Mouse (Mus musculus) lung, postnatal 36 days (tissue): ENCODE results near the gene Ptprg.
"Not testable (repeated sequence)": the region's sequence is repeated elsewhere in the genome, so short reads cannot be mapped to it uniquely, and the experiment has no call there.

Experiments
- DNase-seq: peaks from one replicate; pipeline ENCODE4 v3.0.0; 2022; ENCODE audit warnings: mixed read lengths

Gene Ptprg

GRCm38 (mm10) chr14:11758185-11758584 lies 204.9 kb downstream of the Ptprg start:
- DNase-seq: no peak

DNA sequence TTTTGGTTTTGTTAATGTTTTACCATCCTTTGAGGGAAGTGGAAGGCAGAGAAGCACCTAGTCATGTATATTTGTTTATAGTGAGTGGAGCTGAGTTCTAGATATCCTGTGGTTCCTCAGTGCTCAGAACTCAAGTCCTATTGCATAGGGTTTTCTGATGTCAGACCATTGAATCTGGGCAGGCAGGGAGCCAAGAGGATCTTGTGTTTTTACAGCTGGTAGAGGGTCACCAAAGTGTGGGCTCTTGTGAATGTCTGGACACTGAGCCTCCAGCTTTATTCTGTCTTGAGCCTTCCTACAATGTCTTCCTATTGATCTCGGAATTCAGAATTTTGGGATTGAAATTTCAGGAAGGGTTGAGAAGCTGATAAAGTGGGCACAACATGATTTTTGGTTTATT lies 206.0 kb downstream of the Ptprg start:
- no peak for DNase-seq

GRCm38 (mm10) chr14:11762995-11763394 lies 209.7 kb downstream of the Ptprg start:
- no peak for DNase-seq

DNA sequence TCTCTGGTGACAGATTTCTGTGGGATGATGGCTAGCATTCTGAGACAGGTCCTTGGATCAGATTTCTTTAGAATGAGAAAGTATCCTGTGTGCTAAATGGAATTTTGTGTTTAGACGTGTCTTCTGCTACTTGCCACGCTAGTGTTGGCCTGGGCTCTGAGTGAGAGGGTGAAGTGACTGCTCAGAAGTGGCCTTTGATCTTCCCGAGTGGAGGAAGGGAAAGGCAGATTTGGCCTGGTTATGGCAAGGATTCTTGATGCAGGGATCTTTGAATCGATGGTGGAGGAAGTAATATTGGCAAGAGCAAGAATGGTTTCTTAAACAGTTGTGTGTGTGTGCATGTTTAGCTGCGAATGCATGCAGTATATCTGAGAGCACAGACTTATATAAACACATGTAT lies 219.4 kb downstream of the Ptprg start:
- DNase-seq: no peak

- peak; percentile 15 for DNase-seq
Measured at GRCm38 (mm10) chr14:11774476-11775037, 221.2 kb downstream of the Ptprg start.

- DNase-seq: peak; percentile 82
Measured at GRCm38 (mm10) chr14:11775204-11775603, 221.9 kb downstream of the Ptprg start.

- DNase-seq: no peak
Measured at GRCm38 (mm10) chr14:11775951-11776495, 222.7 kb downstream of the Ptprg start.

DNA sequence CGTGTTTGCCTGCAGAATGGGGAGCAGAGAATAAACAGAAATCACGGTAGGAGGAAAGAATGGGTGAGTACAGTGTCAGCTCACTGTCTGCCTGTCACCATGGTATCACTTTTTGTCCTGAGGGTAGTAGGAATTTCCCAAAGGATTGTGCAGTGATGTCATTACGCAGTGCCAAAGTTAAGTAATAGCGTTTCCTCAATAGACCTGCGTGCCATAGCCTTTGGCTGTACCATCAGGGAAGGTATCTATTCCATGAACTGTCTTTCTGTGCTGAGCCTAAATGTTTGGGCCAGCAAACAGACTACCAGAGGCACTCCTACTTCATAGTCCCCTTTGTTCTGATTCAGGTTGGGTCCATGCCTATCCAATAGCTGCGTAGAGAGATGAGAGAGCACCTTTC lies 223.2 kb downstream of the Ptprg start:
- DNase-seq: no peak

- DNase-seq: no peak
Measured at GRCm38 (mm10) chr14:11791190-11791589, 237.9 kb downstream of the Ptprg start.

DNA sequence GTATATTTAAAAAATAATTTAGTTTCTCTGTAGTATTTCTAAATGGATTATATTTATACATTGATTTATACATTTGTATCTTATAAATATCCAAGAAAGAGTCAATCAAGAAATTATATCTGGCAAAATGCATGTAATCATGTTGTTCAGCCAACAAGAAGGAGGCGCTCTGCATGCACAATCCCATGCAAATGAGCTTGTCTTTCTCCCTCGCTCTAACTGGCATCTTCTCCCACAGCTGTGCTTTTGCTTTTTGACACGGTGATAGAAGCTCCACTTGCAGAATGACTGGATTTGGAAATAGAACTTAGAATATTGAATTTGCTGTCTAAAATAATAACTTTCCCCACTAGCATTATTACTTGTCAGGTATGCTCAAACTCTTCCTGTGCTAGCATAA lies 240.5 kb downstream of the Ptprg start:
- no peak for DNase-seq

- DNase-seq: peak; percentile 56
Measured at GRCm38 (mm10) chr14:11802355-11803035, 249.2 kb downstream of the Ptprg start.

- no peak for DNase-seq
Measured at GRCm38 (mm10) chr14:11806674-11807073, 253.3 kb downstream of the Ptprg start.

DNA sequence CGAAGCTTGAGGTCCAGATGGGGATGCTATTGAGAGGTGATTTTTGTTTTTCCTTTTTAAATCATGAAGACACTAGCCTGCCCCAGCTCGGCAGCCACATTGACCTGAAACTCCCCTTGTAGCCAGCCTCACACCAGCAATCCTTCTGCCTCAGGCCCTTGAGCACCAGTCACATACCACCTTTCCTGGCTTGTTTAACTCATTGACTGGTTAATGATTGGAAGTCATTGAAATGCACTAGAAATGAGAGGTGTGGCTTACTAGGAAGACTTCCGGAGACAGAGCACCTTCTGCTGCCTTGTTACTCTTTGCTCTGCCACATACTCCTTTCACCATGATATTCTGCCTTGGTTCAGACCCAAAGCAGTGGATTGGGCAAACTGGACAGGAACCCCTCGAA lies 254.1 kb downstream of the Ptprg start:
- no peak for DNase-seq

DNA sequence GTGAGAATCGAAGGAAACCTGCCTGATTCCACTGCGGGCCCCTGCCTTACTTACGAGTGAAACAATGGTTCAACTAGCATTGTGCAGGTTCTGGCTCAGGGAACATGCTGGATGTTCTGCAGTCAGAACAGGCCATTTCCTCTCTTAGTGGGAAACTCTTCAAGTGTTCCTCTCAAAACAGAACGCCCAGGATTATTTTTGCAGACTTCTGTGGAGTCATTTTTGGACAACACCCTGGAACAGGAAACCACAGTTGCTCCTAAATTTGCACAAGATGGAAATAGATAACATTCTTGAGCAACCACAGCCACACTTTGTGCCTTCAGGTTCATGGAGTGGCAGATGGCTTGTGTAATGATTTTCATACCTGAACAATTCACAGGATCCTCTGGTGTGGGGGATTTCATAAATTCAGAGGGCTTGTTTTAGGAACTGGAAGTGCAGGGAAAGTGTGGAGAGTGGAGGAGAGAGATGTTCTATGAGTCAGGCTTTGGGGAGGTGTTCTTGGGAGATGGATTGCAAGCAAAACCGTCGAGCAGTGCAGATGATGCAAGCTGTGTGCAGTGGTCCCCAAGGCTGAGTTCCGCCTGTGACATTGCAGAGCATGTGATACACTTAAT lies 257.9 kb downstream of the Ptprg start:
- peak; percentile 66 for DNase-seq

- DNase-seq: no peak
Measured at GRCm38 (mm10) chr14:11812291-11812690, 259.0 kb downstream of the Ptprg start.

DNA sequence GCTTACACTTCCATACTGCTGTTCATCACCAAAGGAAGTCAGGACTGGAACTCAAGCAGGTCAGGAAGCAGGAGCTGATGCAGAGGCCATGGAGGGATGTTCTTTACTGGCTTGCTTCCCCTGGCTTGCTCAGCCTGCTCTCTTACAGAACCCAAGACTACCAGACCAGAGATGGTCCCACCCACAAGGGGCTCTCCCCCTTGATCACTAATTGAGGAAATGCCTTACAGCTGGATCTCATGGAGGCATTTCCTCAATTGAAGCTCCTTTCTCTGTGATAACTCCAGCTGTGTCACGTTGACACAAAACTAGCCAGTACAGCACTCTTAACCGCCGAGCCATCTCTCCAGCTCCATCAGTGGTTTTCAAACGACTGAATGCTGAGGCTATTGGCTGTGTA lies 261.5 kb downstream of the Ptprg start:
- DNase-seq: not testable (repeated sequence)

- no peak for DNase-seq
Measured at GRCm38 (mm10) chr14:11817236-11817635, 263.9 kb downstream of the Ptprg start.

DNA sequence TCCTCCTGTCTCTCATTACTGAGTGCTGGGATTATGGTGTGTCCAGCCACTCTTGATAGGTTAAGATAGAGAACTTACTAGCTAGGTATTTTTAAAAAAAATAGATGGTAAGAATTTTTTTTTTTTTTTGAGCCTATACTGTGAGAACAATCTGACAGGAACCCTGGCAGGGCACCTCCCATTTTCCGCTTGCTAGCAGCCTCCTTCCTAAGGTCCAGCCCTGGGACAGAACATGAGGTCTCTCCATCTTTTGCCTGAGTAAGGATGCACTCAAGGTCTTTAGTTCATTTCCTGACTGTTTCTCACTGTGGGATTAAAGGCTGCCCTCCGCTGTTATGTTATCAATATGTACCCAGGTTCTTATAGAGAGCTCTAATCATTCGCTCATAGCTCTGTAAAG lies 264.7 kb downstream of the Ptprg start:
- no peak for DNase-seq

DNA sequence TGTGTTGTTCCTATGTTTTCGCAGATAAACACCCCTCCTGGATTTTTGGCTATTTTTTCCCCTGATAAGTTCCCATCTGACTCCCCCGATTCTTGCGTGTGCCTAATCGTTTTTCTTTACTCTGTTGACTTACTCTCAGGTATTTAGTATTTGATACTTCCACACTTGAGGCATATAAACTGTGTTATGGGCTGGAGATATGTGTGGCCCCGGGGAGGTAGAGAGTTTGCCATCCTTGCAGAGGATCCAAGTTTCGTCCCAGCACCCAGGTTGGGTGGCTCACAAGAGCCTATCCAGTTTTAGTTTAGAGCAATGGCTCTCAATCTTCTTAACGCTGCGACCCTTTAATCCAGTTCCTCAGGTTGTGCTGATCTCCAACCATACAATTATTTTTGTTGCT lies 265.4 kb downstream of the Ptprg start:
- DNase-seq: no peak

DNA sequence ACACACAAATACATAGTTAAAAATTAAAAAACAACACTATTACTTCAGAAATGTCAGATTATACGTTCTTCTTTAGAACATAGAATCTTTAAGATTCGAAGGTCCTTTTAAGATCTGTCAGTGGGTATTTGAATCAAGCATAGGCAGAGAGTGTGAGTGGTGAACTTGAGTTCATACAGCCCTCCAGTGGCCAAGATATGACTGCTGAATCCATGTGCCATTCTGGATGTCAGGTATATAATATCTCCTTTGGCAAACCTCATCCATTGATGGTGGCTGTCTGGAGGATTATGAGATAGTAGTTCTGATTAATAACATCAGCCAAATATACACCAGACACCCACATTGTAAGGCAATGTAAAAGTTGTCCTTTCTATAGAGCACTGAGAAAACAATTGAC lies 266.0 kb downstream of the Ptprg start:
- DNase-seq: peak; percentile 34

DNA sequence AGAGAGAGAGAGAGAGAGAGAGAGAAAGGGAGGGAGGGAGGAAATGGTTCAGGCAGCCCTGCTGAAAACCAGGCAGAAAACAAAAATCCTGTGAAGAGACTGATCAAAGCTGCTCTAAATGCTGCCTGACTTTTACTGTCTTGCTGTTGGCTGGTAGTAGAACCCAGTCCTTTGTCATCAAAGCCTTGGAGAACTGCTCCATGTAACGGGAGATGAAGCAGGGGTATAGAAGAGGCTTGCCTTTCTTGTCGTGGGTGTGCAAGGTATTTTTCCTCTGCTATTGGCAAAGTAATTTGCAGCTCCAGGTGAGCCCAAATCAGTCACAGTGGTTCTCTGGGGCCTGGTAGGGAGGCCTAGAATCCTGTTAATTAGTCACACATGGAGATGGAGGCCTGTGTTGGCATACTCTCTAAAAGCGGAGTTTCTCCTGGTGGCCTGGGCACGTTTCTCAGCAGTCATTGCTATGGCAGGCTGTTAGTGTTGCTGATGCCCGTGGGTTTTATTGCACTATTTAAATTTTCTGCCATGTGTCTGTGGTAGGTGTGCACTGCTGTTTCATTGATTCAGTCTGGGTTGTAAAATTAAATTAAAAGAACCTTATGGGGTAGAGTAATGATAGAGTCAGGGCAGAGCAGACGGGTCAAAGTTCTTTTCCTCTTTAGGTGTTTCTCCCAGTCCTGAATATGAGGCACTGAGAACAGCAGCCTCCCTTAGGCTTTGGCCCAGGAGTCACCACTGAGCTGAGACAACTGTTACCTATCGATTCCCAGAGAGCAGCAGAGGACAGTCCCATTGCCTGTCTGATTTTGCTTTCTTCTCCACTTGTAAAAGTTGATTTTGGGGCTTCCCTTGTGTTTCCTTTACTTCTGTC lies 269.7 kb downstream of the Ptprg start:
- no peak for DNase-seq

- no peak for DNase-seq
Measured at GRCm38 (mm10) chr14:11823701-11824095, 270.4 kb downstream of the Ptprg start.

DNA sequence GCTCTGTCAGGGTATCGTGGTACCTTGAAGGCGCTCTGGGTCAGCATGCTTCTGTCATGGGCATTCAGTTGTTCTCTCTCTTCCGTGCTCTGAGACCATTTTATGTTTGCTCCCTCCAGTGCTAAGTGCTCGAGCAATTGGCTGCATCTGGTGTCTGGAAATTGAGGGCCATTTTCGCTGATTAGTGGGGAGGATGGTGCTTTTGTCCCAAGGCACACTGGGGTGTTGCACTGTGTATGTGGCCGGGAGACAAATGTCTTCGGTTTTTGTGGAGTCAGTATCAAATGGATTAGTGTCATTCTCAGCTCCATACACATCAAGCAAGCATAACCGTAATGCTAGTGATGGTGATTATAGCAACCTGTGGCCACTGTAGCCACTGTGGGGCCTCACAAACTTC lies 271.6 kb downstream of the Ptprg start:
- no peak for DNase-seq
